Comparison of ENCODE assay signal across 8 mouse cellular contexts in the genomic region with DNA sequence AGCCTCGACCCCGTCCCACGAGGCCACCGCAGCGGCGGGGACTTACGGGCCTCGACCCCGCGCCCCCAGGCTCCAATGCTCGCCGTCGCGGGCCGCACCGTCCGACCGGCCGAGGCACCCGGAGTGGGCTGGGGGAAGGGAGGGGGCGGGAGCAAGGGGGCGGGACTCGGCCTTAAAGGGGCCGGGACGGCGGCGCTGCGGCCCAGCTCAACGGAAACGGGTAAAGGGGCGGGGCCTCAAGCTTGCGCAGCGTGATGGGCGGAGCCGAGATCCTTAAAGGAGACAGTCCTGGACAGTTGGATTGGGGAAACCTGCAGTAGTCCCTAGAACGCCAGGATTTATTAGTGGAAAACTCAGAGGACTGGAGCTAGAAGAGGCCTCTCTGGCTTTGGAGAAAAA. TPM values are rescaled to one million over a fixed set of nuclear protein-coding genes. Genes with fewer than 3 reads are reported as not detected.
DNase-seq lines count a peak whose midpoint lies in the region; ATAC-seq and TF ChIP-seq lines count a peak whose summit lies in the region.

A gene (minus strand): TSS at position 141 of the 399 bp plus-strand sequence.

- no peaks in the 10 kb centered on the region for H3K27me3 ChIP-seq in embryonic facial prominence, embryonic 15.5 days
- no peaks in the 10 kb centered on the region for H3K27me3 ChIP-seq in kidney, embryonic 14.5 days (ENCODE audit: control insufficient read depth, insufficient read depth, low read length)
- no peaks in the 10 kb centered on the region for H3K27me3 ChIP-seq in limb, embryonic 15.5 days

- peak within 1 kb of the TSS; percentile 50 for H3K27ac ChIP-seq in bone marrow, adult 2 months (ENCODE audit: control insufficient read depth, insufficient read depth, low read depth, low read length, poor library complexity)
- peak within 1 kb of the TSS; percentile 83 for H3K27ac ChIP-seq in embryonic facial prominence, embryonic 15.5 days (replicated peaks)
- H3K27ac ChIP-seq in kidney, embryonic 14.5 days (ENCODE audit: low read depth, low read length) = peak within 1 kb of the TSS; percentile 73
- H3K27ac ChIP-seq in limb, embryonic 15.5 days = peak within 1 kb of the TSS; percentile 90

- H3K4me1 ChIP-seq in bone marrow, adult 2 months (ENCODE audit: control insufficient read depth, insufficient read depth, low read length) = no peaks in the 10 kb centered on the region; the same call in 1 of the 2 replicates
- H3K4me1 ChIP-seq in embryonic facial prominence, embryonic 15.5 days = peaks cover 19% of the 10 kb centered on the region
- peaks cover 7% of the 10 kb centered on the region; the same call in 1 of the 2 replicates for H3K4me1 ChIP-seq in kidney, embryonic 14.5 days (ENCODE audit: control insufficient read depth, insufficient read depth, low read length)
- H3K4me1 ChIP-seq in limb, embryonic 15.5 days = peaks cover 10% of the 10 kb centered on the region

- TF ChIP-seq CTCF in bone marrow, adult 2 months (IDR thresholded peaks at IDR 0.05; ENCODE audit: control insufficient read depth, insufficient read depth, low read length) = no peak

- peak; percentile 44; the same call in 1 of the 2 replicates for TF ChIP-seq POLR2A in bone marrow, adult 2 months (IDR thresholded peaks at IDR 0.05; ENCODE audit: borderline replicate concordance, control insufficient read depth, low read depth, low read length)

- peak within 1 kb of the TSS; percentile 83 for H3K4me2 ChIP-seq in embryonic facial prominence, embryonic 15.5 days (replicated peaks)
- H3K4me2 ChIP-seq in kidney, embryonic 14.5 days (replicated peaks; ENCODE audit: low read depth, low read length) = peak within 1 kb of the TSS; percentile 59
- H3K4me2 ChIP-seq in limb, embryonic 15.5 days = peak within 1 kb of the TSS; percentile 77

- ATAC-seq in embryonic facial prominence, embryonic 15.5 days (ENCODE audit: insufficient number of reproducible peaks, low FRiP score, low TSS enrichment, low read depth) = peak; percentile 94
- peak; percentile 95 for ATAC-seq in kidney, embryonic 14.5 days (ENCODE audit: low FRiP score, low TSS enrichment)
- ATAC-seq in limb, embryonic 15.5 days (ENCODE audit: insufficient number of reproducible peaks, low FRiP score, low TSS enrichment, low read depth) = peak; percentile 96

- DNase-seq in 416B (ENCODE audit: low read depth) = peak; percentile 94
- peak; percentile 91 to 96 for DNase-seq in heart, adult 9 months (ENCODE audit: low spot score in 2 of 2)
- DNase-seq in monocyte, adult 2 months (ENCODE audit: low read depth in 1 of 2, low spot score in 2 of 2) = peak; percentile 61 to 84
- peak; percentile 89 to 92 for DNase-seq in spleen, postnatal 36 days (ENCODE audit: low spot score in 2 of 2)

- peaks cover 7% of the 10 kb centered on the region; the same call in 1 of the 2 replicates for H3K36me3 ChIP-seq in embryonic facial prominence, embryonic 15.5 days
- H3K36me3 ChIP-seq in kidney, embryonic 14.5 days (ENCODE audit: control insufficient read depth, insufficient read depth, low read length) = peaks cover 20% of the 10 kb centered on the region
- H3K36me3 ChIP-seq in limb, embryonic 15.5 days = peaks cover 21% of the 10 kb centered on the region

- WGBS in bone marrow, adult 2 months = 1% methylated on average over 35 of the region's 36 CpGs
- WGBS in embryonic facial prominence, embryonic 15.5 days = under 1% methylated on average over 35 of the region's 36 CpGs
- 1% methylated on average over 36 of the region's 36 CpGs for WGBS in kidney, embryonic 14.5 days
- 0% methylated on average over 35 of the region's 36 CpGs for WGBS in limb, embryonic 15.5 days

- H3K4me3 ChIP-seq in bone marrow, adult 2 months (replicated peaks; ENCODE audit: control insufficient read depth, low read depth, low read length) = peak within 1 kb of the TSS; percentile 78
- peak within 1 kb of the TSS; percentile 89 for H3K4me3 ChIP-seq in embryonic facial prominence, embryonic 15.5 days (replicated peaks)
- H3K4me3 ChIP-seq in kidney, embryonic 14.5 days (ENCODE audit: low read length) = peak within 1 kb of the TSS; percentile 86
- H3K4me3 ChIP-seq in limb, embryonic 15.5 days = peak within 1 kb of the TSS; percentile 92

- no peaks in the 10 kb centered on the region for H3K9me3 ChIP-seq in embryonic facial prominence, embryonic 15.5 days (replicated peaks)
- H3K9me3 ChIP-seq in kidney, embryonic 14.5 days (ENCODE audit: control insufficient read depth, low read length) = no peaks in the 10 kb centered on the region
- H3K9me3 ChIP-seq in limb, embryonic 15.5 days = no peaks in the 10 kb centered on the region

- H3K9ac ChIP-seq in embryonic facial prominence, embryonic 15.5 days = peak within 1 kb of the TSS; percentile 85
- peak within 1 kb of the TSS; percentile 84 for H3K9ac ChIP-seq in kidney, embryonic 14.5 days (ENCODE audit: low read depth, low read length)
- peak within 1 kb of the TSS; percentile 65 for H3K9ac ChIP-seq in limb, embryonic 15.5 days

RNA-seq across cellular contexts. Expression of the gene that starts here (rescaled TPM):
- polyA plus RNA-seq in bone marrow, adult 2 months (2011; ENCODE audit: insufficient read depth, insufficient read length, low replicate concordance, missing spikeins) = 11.0 and 16.6 TPM in 2 replicates
- polyA plus RNA-seq in embryonic facial prominence, embryonic 15.5 days (2015; fragmentation: Nextera tagmentation; extraction: Ambion mirVana) = 48.8 and 49.0 TPM in 2 replicates
- polyA plus RNA-seq in kidney, embryonic 14.5 days (2014; fragmentation: Nextera tagmentation; extraction: Ambion mirVana) = 26.8 and 35.3 TPM in 2 replicates
- 43.7 and 45.1 TPM in 2 replicates for polyA plus RNA-seq in limb, embryonic 15.5 days (2015; fragmentation: Nextera tagmentation; extraction: Ambion mirVana)

Comparison
In these comparisons a context has a peak if more than half of its experiments do, and no peak if none do; other contexts are left out.
1. Peak in every context shown above with its lines: DNase-seq, ATAC-seq, H3K4me3 ChIP-seq and H3K27ac ChIP-seq.